Mouse (Mus musculus) ES-E14 (cell line): ENCODE results near the gene Angptl4.
"Not testable (repeated sequence)": the region's sequence is repeated elsewhere in the genome, so short reads cannot be mapped to it uniquely, and the experiment has no call there.

Experiments used
- HCFC1 ChIP-seq: IDR thresholded peaks from 2 replicates; pipeline ENCODE4 v1.6.1; 2012; ENCODE audit warnings: low read length, inconsistent platforms, borderline replicate concordance; ENCODE audit not compliant: insufficient read depth
- ZNF384 ChIP-seq: IDR thresholded peaks from 2 replicates; pipeline ENCODE4 v1.6.1; 2012; ENCODE audit warnings: low read depth, low read length, inconsistent platforms

- not testable (repeated sequence) for TF ChIP-seq ZNF384, HCFC1
Observed at GRCm38 (mm10) chr17:33824997-33825330, 43.3 kb upstream of the Angptl4 start.
